Mouse (Mus musculus) forebrain, embryonic 16.5 days (tissue): Measurements from ENCODE around the gene Des. TPM values are rescaled to one million over a fixed set of nuclear protein-coding genes. Genes with fewer than 3 reads are reported as not detected.

ENCODE experiments used
- ATAC-seq: fragments of 200-750 bp; cut with Nextera tagmentation; 2 replicates; pipeline ENCODE4 v1.8.0; 2017; ENCODE audit warnings: mild to moderate bottlenecking, moderate library complexity
- H3K27ac ChIP-seq: fragments of 300-500 bp; sonication (generic); 2 replicates; pipeline ENCODE4 v1.5.1; 2014; ENCODE audit warnings: low read length, control low read depth
- H3K27me3 ChIP-seq: fragments of 300-500 bp; sonication (generic); replicated peaks from 2 replicates; pipeline ENCODE4 v1.6.1; 2014; ENCODE audit warnings: low read length; ENCODE audit not compliant: control insufficient read depth, insufficient read depth
- H3K36me3 ChIP-seq: fragments of 300-500 bp; sonication (generic); 2 replicates; pipeline ENCODE4 v1.6.1; 2014; ENCODE audit not compliant: control insufficient read depth, insufficient read depth
- H3K4me1 ChIP-seq: fragments of 300-500 bp; sonication (generic); replicated peaks from 2 replicates; pipeline ENCODE4 v1.6.1; 2014; ENCODE audit warnings: low read length; ENCODE audit not compliant: control insufficient read depth, insufficient read depth
- H3K4me2 ChIP-seq: fragments of 300-500 bp; sonication (generic); 2 replicates; pipeline ENCODE4 v1.6.1; 2014; ENCODE audit warnings: mild to moderate bottlenecking, low read length, control low read depth
- H3K4me3 ChIP-seq: fragments of 300-500 bp; sonication (generic); replicated peaks from 2 replicates; pipeline ENCODE4 v1.5.1; 2014; ENCODE audit warnings: mild to moderate bottlenecking, low read length, control low read depth
- H3K9ac ChIP-seq: fragments of 300-500 bp; sonication (generic); replicated peaks from 2 replicates; pipeline ENCODE4 v1.6.1; 2014; ENCODE audit warnings: low read depth, low read length, control low read depth
- H3K9me3 ChIP-seq: fragments of 300-500 bp; sonication (generic); 2 replicates; pipeline ENCODE4 v1.6.1; 2016; ENCODE audit warnings: low read length; ENCODE audit not compliant: control insufficient read depth
- WGBS: fragments of 180-500 bp; shearing (Covaris S2); extraction: QIAGEN DNeasy Blood & Tissue Kit; methylation state at CpG from one replicate; pipeline ENCODE4 v1.1.7; 2014; 5-methylcytosine and 5-hydroxymethylcytosine counted together
- polyA plus RNA-seq: library from polyadenylated mRNA; unstranded; fragments of >200 nt; fragmentation: Nextera tagmentation; extraction: Ambion mirVana; gene quantifications from 2 replicates; pipeline ENCODE4 v1.2.1, GENCODE M21; 2015

The Des gene
- polyA plus RNA-seq: 1.2 and 1.5 TPM in 2 replicates

- no peak for ATAC-seq
Observed at GRCm38 (mm10) chr1:75360112-75361031, at the start of gene Des. TSS of gene Des (plus strand) at chr1:75360329.

GRCm38 (mm10) chr1:75311694-75312093 lies 48.4 kb upstream of the Des start:
- Histone ChIP-seq H3K4me2 (no peak overlapping the region), H3K4me3 (no peak overlapping the region), H3K27ac (no peak overlapping the region), H3K36me3 (peaks cover 34% of the 10 kb centered on the region), H3K4me1 (peaks cover 10% of the 10 kb centered on the region), H3K27me3 (no peaks in the 10 kb centered on the region), H3K9me3 (no peaks in the 10 kb centered on the region), H3K9ac (no peak overlapping the region)
- 96% methylated on average over 6 of the region's 6 CpGs for WGBS
- ATAC-seq: no peak

More at GRCm38 (mm10) chr1:75360112-75361031, at the start of gene Des:
- H3K36me3 ChIP-seq: no peaks in the 10 kb centered on the region
- WGBS: 3% methylated on average over 80 of the region's 80 CpGs
- H3K27me3 ChIP-seq: peaks cover 32% of the 10 kb centered on the region
- peak within 1 kb of the TSS; percentile 41 for H3K4me2 ChIP-seq
- H3K9me3 ChIP-seq: no peaks in the 10 kb centered on the region
- no peak within 1 kb of the TSS for H3K9ac ChIP-seq
- peaks cover 10% of the 10 kb centered on the region for H3K4me1 ChIP-seq
- peak within 1 kb of the TSS; percentile 21 for H3K4me3 ChIP-seq
- no peak within 1 kb of the TSS for H3K27ac ChIP-seq

- no peak overlapping the region for H3K9ac ChIP-seq
- no peak overlapping the region for H3K4me2 ChIP-seq
- no peaks in the 10 kb centered on the region for H3K9me3 ChIP-seq
- WGBS: 97% methylated on average over 6 of the region's 6 CpGs
- no peak overlapping the region for H3K27ac ChIP-seq
- H3K4me3 ChIP-seq: no peak overlapping the region
- H3K27me3 ChIP-seq: no peaks in the 10 kb centered on the region
- peaks cover 13% of the 10 kb centered on the region for H3K4me1 ChIP-seq
- no peak for ATAC-seq
- peaks cover 24% of the 10 kb centered on the region for H3K36me3 ChIP-seq
Observed at GRCm38 (mm10) chr1:75315011-75315410, 45.1 kb upstream of the Des start.

GRCm38 (mm10) chr1:75315456-75316365 lies 44.4 kb upstream of the Des start:
- no peak for ATAC-seq
- Histone ChIP-seq H3K9ac (no peak overlapping the region), H3K9me3 (no peaks in the 10 kb centered on the region), H3K27ac (no peak overlapping the region), H3K4me2 (peak overlapping the region; percentile 53), H3K27me3 (no peaks in the 10 kb centered on the region), H3K4me1 (peaks cover 13% of the 10 kb centered on the region), H3K36me3 (peaks cover 24% of the 10 kb centered on the region), H3K4me3 (peak overlapping the region; percentile 55)
- WGBS: 87% methylated on average over 29 of the region's 29 CpGs

GRCm38 (mm10) chr1:75316861-75317240 lies 43.3 kb upstream of the Des start:
- peak overlapping the region; percentile 55 for H3K4me3 ChIP-seq
- peaks cover 13% of the 10 kb centered on the region for H3K4me1 ChIP-seq
- peak overlapping the region; percentile 48 for H3K27ac ChIP-seq
- ATAC-seq: peak; percentile 18
- peak overlapping the region; percentile 53 for H3K4me2 ChIP-seq
- 0% methylated on average over 20 of the region's 20 CpGs for WGBS
- H3K36me3 ChIP-seq: peaks cover 15% of the 10 kb centered on the region; the same call in 1 of the 2 replicates
- H3K9ac ChIP-seq: peak overlapping the region; percentile 63
- H3K27me3 ChIP-seq: no peaks in the 10 kb centered on the region
- no peaks in the 10 kb centered on the region for H3K9me3 ChIP-seq

- under 1% methylated on average over 87 of the region's 92 CpGs for WGBS
- no peaks in the 10 kb centered on the region for H3K9me3 ChIP-seq
- peak within 1 kb of the TSS; percentile 53 for H3K4me2 ChIP-seq
- H3K36me3 ChIP-seq: peaks cover 11% of the 10 kb centered on the region; the same call in 1 of the 2 replicates
- ATAC-seq: peak; percentile 96
- H3K4me3 ChIP-seq: peak within 1 kb of the TSS; percentile 55
- peak within 1 kb of the TSS; percentile 65 for H3K27ac ChIP-seq
- H3K9ac ChIP-seq: peak within 1 kb of the TSS; percentile 63
- no peaks in the 10 kb centered on the region for H3K27me3 ChIP-seq
- peaks cover 13% of the 10 kb centered on the region for H3K4me1 ChIP-seq
Observed at GRCm38 (mm10) chr1:75317241-75318201, 42.6 kb upstream of the Des start, which contains the start of gene Dnpep. TSS of gene Dnpep (minus strand) at chr1:75317990.

- H3K9ac ChIP-seq: peak overlapping the region; percentile 43; the same call in 1 of the 2 replicates
- no peaks in the 10 kb centered on the region for H3K9me3 ChIP-seq
- WGBS: 80% methylated on average over 3 of the region's 3 CpGs
- H3K27me3 ChIP-seq: no peaks in the 10 kb centered on the region
- no peak for ATAC-seq
- H3K4me1 ChIP-seq: peaks cover 13% of the 10 kb centered on the region
- peak overlapping the region; percentile 48 for H3K4me2 ChIP-seq
- H3K27ac ChIP-seq: peak overlapping the region; percentile 65; the same call in 1 of the 2 replicates
- H3K36me3 ChIP-seq: 0 out of 2 replicates have a peak, but pooled peaks cover 7% of the 10 kb centered on the region
- H3K4me3 ChIP-seq: peak overlapping the region; percentile 35
Observed at GRCm38 (mm10) chr1:75318301-75318700, 41.8 kb upstream of the Des start.

GRCm38 (mm10) chr1:75318736-75319135 lies 41.4 kb upstream of the Des start:
- Histone ChIP-seq H3K36me3 (0 out of 2 replicates have a peak, but pooled peaks cover 3% of the 10 kb centered on the region), H3K27me3 (no peaks in the 10 kb centered on the region), H3K4me1 (peaks cover 13% of the 10 kb centered on the region), H3K9ac (no peak overlapping the region), H3K4me2 (no peak overlapping the region), H3K4me3 (no peak overlapping the region), H3K9me3 (no peaks in the 10 kb centered on the region), H3K27ac (no peak overlapping the region)
- ATAC-seq: no peak
- 88% methylated on average over 4 of the region's 4 CpGs for WGBS
